Mouse (Mus musculus) heart, postnatal 25 days (tissue): ENCODE measurements around the gene Aoc3. TPM values are rescaled to one million over a fixed set of nuclear protein-coding genes. Genes with fewer than 3 reads are reported as not detected.
"Not testable (repeated sequence)": the region's sequence is repeated elsewhere in the genome, so short reads cannot be mapped to it uniquely, and the experiment has no call there.

Experiments
- DNase-seq: peaks from one replicate; pipeline ENCODE4 v3.0.0; 2022; ENCODE audit warnings: low spot score
- intact Hi-C: fragments of 180-260 bp; cut with DNase I; formaldehyde crosslinking; loops from one replicate; pipeline ENCODE4 v1.15.1; 2025
- total RNA-seq, 2 experiments: library from RNA; stranded (reverse); gene quantifications; 2 replicates each; pipeline ENCODE4 v1.2.3; 2021

Gene Aoc3
- total RNA-seq, 2 experiments from 2014 or later, result 13.9 to 18.5 TPM

DNA sequence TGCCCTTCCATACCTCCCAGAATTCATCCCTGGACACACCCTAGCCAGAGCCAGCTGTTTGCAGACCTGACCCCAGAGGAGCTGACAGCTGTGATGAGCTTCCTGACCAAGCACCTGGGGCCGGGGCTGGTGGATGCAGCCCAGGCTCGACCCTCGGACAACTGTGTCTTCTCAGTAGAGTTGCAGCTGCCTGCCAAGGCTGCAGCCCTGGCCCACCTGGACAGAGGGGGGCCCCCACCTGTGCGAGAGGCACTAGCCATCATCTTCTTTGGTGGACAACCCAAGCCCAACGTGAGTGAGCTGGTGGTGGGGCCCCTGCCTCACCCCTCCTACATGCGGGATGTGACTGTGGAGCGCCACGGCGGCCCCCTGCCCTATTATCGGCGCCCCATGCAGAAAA is 5.2 kb upstream of the Aoc3 start:
- intact Hi-C loops, result not testable (repeated sequence)

DNA sequence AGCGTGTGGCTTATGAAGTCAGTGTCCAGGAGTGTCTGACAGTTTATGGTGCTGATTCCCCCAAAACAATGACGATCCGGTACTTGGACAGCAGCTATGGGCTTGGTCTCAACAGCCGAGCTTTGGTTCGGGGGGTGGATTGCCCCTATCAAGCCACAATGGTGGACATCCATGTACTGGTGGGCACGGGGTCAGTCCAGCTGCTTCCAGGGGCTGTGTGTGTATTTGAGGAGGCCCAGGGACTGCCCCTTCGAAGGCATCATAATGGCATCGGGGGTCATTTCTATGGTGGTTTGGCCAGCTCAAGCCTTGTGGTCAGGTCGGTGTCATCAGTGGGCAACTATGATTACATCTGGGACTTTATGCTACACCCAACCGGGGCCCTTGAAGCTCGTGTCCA is 4.3 kb upstream of the Aoc3 start:
- intact Hi-C loops, result no loop called here
- no peak for DNase-seq

More for the DNA sequence above, 5.2 kb upstream of the Aoc3 start:
- DNase-seq, result not testable (repeated sequence)

DNA sequence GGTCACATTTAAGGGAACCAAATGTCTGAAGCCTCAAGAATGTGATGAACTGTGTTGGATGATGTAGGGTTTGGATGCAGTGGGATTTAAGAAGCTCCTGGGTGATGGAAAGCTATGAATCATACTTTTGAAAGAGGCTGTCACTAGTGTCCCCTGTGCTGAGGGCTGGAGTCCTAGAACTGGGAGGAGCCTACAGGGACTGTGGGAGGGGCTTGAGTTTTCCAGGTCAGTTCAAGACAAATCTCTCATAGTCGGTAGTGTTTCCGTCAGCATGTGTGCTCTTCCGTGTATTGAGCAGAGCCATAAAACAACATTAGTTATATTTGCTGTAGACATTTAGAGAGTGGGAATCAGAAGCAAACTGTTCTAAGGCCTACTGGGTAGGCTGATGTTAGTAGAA is 3.1 kb upstream of the Aoc3 start:
- no peak for DNase-seq
- intact Hi-C loops, result no loop called here

DNA sequence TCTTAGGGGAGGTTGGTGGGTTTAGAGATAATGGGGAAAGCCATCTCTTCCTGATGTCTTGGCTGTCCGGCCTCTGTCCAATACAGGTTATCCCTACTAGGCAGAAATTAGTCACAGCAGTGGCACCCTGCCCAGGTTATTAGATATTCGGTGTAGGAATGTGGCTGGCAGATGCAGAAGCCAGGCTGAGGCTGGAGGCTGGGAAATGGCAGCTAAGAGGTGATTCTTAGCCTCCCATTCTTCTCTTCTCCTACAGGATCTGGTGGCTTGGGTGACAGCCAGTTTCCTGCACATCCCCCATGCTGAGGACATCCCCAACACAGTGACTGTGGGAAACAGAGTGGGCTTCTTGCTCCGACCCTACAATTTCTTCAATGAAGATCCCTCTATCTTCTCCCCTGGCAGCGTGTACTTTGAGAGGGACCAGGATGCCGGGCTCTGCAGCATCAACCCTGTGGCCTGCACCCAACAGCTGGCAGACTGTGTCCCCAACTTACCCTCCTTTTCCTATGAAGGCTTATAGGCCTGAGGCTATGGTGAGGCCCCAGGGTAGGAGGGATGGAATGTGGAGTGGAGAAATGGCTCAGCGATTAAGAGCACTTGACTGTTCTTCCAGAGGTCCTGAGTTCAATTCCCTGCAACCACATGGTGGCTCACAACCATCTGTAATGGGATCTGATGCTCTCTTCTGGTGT is 1.3 kb upstream of the Aoc3 start:
- DNase-seq, result no peak
- intact Hi-C loops, result loop anchor here (2.0 kb wide), 1 partner anchor 32 kb away; no protein-coding TSS in a partner anchor

DNA sequence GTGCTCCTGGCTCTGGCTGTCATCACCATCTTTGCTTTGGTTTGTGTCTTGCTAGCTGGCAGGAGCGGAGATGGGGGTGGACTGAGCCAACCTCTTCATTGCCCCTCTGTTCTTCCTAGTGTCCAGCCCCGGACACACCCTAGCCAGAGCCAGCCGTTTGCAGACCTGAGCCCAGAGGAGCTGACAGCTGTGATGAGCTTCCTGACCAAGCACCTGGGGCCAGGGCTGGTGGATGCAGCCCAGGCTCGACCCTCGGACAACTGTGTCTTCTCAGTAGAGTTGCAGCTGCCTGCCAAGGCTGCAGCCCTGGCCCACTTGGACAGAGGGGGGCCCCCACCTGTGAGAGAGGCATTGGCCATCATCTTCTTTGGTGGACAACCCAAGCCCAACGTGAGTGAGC is 556 bp downstream of the Aoc3 start:
- DNase-seq, intact Hi-C loops: not testable (repeated sequence)

DNA sequence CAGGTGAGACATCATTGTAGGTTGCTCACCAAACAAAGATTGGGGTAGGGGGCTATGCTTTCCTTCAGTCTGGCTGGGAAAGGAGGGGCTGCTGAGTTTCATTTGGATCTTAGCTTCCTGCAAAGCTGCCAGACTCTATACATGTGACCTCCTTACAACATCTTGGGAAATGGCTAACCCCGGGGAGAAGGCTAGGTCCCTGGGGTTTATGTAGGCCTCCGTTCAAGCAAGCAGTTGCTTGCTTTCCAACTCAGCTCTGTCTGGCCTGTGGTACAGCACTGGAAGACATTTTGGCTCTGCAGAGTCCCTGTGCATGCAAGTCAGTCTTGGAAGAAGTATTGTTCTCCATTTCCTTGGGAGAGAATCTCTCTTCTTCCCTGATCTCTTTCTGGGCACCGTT is 2.1 kb downstream of the Aoc3 start:
- no peak for DNase-seq
- intact Hi-C loops, result no loop called here

DNA sequence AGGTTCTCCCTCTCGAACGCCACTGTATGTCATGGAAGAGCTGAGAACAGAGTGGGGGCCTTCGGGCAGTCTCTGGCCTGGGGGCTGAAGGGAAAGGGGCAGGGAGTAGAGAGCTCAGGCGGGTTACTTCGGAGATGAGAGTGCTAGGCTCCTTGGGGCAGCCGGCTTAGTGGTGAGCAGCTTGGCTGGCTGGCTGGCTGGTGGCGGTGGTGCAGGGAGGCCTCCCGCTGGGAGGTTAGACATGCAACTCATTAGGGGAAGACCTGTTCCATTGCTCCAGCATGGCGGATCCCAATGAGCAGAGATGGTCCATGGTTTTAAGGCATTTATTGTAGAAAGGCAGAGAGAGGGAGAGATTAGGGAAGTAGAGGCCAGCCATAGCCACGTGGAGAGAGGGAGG is 3.6 kb downstream of the Aoc3 start:
- DNase-seq, result no peak
- intact Hi-C loops, result no loop called here

DNA sequence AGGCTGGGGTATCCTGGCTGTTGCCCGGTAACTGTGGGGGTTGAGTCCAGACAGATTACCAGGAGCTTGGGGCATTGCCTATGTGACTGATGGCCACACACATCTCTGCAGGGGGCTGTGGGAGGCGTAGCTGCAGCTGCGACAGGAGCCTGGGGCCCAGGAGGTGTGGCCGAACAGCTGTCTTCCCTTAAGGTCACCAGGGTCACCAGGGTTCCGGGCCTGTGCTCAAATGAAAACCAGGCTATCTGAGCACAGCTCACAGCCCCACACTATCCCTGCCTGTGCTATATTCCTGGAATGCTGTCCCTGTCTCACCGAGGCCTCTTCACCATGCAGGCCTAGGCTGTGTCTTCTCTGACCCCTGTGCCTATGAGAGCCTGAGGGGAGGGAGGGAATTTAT is 4.1 kb downstream of the Aoc3 start:
- DNase-seq, result no peak
- intact Hi-C loops, result no loop called here

DNA sequence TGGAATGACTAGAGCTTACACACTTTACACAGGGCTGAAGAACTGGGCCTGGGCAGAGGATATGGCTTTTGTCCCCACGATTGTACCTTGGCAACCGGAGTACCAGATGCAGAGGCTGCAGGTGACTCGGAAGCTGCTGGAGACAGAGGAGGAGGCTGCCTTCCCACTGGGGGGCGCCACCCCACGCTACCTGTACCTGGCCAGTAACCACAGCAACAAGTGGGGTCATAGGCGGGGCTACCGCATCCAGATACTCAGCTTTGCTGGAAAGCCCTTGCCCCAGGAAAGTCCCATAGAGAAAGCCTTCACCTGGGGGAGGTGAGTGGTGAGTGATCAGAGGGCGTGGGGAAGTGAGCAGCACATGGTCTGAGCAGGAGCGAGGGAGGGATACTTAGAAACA is 5.3 kb downstream of the Aoc3 start:
- intact Hi-C loops, result no loop called here
- no peak for DNase-seq

DNA sequence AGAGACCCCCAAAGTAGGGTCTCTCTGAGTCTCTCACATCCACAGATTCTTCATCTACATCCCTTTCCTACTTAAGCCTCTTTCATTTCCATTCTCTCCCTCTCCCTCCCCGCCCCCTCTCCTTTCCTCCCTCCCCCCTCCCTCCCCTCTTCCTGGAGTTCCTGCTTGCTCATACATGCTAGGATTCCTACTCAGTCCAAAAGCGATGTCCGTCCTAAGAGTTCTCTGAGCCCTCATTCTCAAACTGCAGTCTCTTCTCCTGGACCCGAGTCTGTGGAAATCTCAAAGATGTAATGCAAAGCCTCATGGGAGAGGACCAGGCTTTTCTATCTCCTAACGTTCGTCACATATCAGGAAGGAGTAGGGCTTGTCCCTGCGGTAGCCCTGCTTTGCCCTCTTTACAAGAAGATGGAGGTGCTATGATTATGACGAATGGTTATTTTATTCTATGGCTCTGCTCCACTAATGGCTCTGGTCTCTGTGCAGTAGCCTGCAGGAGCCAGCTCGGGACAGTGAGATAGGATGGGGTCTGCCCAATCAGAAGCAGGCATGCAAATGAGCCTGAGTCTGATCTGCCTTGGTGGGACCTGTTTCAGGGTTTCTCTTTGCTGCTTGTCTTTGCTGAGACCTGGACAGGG is 7.8 kb downstream of the Aoc3 start:
- intact Hi-C loops, result no loop called here
- DNase-seq, result no peak

DNA sequence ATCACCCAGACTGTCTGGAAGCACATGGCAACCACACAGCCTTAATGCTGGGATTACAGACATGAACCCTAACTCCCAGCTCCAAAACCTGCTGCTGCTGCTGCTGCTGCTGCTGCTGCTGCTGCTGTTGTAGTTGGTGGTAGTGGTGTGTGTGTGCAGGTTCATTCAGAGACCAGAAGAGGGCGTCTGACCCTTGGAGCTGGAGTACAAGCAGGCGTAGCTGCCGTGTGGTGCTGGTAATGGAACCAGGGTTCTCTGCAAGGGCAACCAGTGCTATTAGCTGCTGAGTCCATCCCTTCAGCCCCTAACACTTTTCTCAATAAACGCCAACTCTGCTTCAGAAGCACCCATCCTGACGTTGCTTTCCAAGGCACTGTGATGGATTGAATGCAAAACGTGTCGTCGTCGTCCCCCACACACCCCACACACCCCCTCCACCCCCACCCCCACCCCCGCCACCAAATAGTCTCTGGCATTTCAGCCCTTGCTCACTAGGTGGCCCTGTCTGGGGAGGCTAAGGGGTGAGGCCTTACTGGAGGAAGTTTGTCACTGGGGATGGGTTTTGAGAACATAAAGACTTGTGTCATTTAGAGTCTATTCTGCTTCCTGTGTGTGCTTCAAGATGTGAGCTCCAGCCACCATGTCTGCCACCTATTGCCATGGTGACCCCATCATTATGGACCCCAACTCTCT is 16.8 kb downstream of the Aoc3 start:
- no peak for DNase-seq
- intact Hi-C loops, result no loop called here

DNA sequence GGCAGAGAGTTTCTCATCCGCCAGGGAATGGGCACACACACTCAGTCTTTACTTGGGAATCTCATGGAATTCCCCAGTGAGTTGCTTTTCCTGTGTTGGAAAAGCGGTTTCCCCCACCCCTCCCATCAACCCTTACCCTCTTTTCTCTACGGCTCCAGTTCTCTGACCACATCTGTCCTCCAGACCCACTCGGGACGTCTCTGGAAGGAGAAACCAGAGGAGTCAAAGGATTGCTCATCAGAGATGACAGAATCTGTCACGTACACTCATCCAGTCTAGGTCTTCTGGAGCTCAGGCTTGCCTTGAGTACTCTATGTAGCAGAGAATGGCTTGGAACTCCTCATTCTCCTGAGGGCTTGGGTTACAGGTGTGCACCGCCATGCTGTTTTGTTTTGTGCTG is 18.4 kb downstream of the Aoc3 start:
- no peak for DNase-seq
- intact Hi-C loops, result no loop called here

DNA sequence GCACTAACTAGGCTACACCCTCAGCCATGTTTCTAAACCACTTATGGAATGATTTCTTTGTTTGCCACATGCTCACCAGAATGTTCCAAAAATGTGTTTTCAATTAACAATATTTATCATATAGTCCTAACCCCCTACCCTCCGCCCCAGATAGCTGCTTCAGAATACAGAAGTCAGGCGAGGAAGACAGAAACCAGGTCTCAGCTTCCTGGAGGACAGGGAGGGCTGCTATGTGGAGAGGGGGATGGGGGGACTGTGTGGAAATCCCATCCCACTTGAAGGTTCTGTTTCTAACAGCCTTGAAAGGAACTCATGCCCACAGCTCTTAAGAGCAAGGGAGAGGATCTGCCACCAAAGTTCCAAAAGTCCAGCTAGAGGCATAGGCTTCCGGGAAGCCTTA is 18.8 kb downstream of the Aoc3 start:
- DNase-seq, result no peak
- intact Hi-C loops, result no loop called here

DNA sequence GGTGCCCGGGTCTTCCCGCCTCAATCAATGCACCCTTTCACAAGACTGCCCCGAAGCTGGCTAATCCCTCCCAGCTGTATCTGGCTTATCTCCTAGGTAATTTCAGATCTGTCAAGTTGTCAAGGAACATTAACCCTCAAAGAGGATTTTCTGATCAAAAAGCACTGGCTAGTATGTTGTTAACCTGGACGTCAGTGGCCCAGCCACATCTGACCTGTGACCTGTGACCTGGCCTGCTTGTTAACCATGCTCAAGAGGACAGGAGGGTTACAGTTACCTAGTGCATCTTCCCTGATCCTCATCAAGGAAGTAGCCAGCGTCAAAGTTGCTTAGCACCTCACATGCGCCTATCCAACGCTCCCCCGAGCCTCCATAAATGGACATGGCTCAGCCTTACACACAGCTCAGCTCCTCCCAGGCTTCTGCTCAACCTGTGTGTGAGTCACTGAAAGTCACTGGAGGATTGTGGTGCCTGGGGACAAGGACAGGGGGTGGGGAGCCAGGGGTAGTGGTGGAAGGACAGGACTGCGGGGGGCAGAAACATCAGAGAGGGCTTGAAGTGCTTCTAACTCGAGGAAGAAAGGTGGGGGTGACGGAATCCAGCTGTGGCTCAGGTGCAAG is 20.8 kb downstream of the Aoc3 start:
- no peak for DNase-seq
- intact Hi-C loops, result no loop called here

DNA sequence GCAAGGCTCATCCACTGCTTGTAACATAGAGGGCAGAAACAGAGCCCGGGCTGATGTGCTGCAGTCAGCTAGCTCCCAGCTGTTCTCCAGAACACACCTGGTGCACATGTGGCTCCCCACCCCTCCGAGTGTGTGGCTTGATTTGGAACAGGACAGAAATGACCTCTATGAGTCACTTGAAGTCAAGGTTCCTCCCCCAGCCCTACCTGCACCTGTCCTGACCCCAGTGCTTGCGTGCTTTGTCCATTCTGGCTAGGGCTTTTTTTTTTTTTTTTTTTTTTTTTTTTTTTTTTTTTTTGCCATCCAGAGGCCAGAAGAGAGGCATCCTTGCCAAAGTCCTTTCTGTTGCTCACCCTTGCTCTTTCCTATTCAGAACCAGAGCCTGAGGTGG is 21.3 kb downstream of the Aoc3 start:
- intact Hi-C loops, result no loop called here
- DNase-seq, result no peak

DNA sequence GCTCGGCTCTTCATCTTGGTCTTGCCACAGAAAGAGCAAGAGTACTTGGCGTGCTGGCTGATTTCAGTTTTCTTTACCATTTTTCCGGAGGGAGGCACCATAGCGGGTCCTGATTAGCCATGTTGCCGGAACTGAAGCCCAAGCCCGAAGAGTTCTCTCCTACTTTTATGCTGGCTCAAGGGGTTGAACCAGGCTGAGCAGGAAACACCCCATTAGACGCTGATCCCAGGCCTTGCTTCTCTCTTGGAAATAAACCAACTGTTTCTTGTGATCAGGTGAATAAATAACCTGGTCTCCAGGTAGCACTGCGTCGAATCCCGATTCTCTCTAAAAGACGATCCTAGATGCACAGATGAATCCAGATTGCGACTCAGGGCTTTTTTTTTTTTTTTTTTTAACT is 23.0 kb downstream of the Aoc3 start:
- no peak for DNase-seq

DNA sequence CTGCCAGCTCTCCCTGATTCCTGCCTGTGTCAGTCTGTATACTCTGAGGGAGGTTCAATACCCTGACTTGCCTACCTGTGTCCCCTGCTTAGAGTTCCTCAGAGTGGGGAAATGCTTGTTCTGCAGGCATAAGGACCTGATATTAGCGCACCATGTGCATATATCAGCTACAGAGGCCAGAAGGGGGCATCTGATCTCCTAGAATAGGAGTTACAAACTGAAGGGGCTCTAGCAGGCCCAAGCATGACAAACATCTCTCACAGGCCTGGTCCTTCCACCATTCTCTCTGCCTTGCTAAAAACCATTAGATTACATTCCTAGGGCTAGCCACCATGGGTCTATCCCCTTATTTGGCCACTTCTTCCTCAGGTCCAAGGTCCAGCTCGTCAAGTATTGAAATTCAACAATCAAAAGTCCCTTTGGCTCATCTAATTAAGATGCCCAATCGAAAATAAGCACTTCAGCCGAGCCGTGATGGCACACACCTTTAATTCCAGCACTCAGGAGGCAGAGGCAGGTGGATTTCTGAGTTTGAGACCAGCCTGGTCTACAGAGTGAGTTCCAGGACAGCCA is 24.1 kb downstream of the Aoc3 start:
- no peak for DNase-seq
- intact Hi-C loops, result no loop called here

More for the DNA sequence above, 23.0 kb downstream of the Aoc3 start:
- intact Hi-C loops, result no loop called here

DNA sequence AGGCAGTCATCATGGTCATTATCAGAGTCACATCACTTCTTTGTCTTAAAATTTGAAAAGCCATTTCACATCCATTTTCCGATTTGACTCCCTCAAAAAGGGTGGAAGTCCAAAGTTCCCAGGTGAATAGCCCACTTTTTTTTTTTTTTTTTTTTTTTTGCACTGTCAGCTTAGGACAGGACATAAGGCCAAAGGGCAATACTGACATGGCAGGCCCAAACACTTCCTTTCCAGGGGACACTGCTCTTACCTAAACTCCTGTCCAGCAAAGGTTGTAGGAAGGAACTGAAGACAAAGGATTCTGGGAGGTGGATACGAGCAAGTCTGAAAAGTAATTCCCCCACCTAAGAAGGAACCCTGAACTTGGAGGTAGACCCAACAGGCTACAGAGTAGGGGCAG is 25.5 kb downstream of the Aoc3 start:
- intact Hi-C loops, result no loop called here
- no peak for DNase-seq

DNA sequence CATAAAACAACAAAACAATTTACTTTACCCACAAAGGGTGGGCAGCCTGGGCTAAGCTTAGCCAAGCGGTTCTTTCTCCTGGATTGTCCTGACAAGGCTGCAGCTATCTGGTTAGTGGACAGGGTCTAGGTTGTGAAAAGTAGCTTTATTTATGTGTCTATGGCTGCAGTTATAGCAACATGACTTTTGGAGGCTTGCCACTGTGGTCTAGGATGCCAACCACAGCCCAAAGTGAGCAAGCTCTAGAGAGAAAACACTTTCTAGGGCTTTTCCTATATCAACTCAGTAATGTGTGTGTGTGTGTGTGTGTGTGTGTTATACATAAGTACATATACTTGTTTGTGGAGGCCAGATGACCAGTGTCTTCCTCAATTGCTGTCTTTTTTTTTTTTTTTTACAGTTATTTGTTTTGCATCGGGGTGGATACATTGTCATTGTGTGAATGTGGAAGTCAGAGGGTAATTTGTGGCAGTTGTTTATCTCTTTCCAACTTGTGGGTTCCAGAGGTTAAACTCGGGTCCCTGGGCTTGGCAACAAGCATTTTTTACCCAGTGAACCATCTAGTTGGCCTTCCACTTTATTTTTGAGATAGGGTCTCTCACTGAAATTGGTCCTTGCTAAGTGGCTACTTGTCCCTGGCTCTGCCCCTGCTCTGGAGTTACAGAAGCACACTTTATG is 27.2 kb downstream of the Aoc3 start:
- intact Hi-C loops, result no loop called here

DNA sequence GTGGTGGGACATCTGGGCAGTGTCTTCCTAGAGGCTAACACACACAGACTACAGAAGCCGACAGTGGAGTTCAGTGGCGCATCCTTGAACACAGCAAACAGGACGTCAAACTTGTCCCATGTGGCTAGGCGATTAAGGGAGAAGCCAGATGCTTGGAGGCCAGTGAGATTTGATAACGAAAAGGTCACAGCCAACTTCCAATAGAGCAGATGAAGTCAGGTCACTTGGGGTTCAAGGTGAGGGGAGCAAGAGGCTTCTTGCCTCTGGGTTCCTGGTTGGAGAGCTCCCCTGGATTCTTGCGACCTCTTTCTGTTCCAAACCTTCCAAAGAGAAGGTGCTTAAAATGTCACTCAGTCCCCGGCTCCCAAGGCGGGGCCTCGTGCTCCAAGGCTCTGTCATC is 29.4 kb downstream of the Aoc3 start:
- intact Hi-C loops, result loop anchor here (2.0 kb wide), 1 partner anchor 31 kb away; no protein-coding TSS in a partner anchor
- no peak for DNase-seq

More for the DNA sequence above, 27.2 kb downstream of the Aoc3 start:
- DNase-seq, result no peak
